Mouse (Mus musculus): Measurements from ENCODE around the gene Vmn1r180. TPM values are rescaled to one million over a fixed set of nuclear protein-coding genes. Genes with fewer than 3 reads are reported as not detected.

Gene Vmn1r180
- not detected in 2 replicates for polyA plus RNA-seq (2012; rRNA removed)

GRCm38 (mm10) chr7:23950332-23950731 is at the start of gene Vmn1r180:
Gene Vmn1r180 (plus strand): TSS chr7:23950632.

GRCm38 (mm10) chr7:23926678-23927077 is 23.8 kb upstream of the Vmn1r180 start, which contains the start of gene Vmn1r179:
Gene Vmn1r179 (plus strand): TSS chr7:23926978.

DNA sequence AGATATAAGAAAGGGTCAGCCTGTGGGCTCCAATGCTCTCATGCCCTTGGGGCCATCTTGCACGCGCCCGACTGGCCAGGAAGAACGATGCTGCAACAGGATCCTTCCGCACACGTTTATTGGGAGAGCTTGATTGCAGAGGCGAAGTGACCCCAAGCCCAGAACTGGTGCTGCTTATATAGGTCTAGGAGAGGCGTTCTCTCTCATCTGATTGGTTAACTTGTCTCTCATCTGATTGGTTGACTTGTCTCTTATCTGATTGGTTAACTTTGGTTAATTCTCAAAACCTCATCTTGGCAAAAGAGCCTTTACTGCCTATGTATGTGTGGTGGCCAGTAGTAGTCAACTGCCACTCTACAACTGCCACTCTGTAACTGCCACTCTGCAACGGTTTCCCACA is 23.9 kb downstream of the Vmn1r180 start, which contains the start of gene Vmn1r181:
Gene Vmn1r181 (plus strand): TSS at position 301 of the 400 bp plus-strand sequence.

GRCm38 (mm10) chr7:24001391-24001790 is 51.0 kb downstream of the Vmn1r180 start, which contains the start of gene V1rd19:
Gene V1rd19 (plus strand): TSS chr7:24001691.

Other genes starting within 250 kb of the Vmn1r180 start
- not detected in 2 replicates for gene Vmn1r173, start 249.9 kb upstream of the Vmn1r180 start, polyA plus RNA-seq (2012; rRNA removed)
- not detected in 2 replicates for gene Vmn1r174, start 198.4 kb upstream of the Vmn1r180 start, polyA plus RNA-seq (2012; rRNA removed)
- gene Vmn1r175, start 140.0 kb upstream of the Vmn1r180 start, polyA plus RNA-seq (2012; rRNA removed) = not detected in 2 replicates
- gene Vmn1r176, start 113.3 kb upstream of the Vmn1r180 start, polyA plus RNA-seq (2012; rRNA removed) = not detected in 2 replicates
- gene Vmn1r177, start 84.2 kb upstream of the Vmn1r180 start, polyA plus RNA-seq (2012; rRNA removed) = not detected in 2 replicates
- gene Vmn1r178, start 58.6 kb upstream of the Vmn1r180 start, polyA plus RNA-seq (2012; rRNA removed) = not detected in 2 replicates
- gene Vmn1r179, start 23.7 kb upstream of the Vmn1r180 start, polyA plus RNA-seq (2012; rRNA removed) = not detected in 2 replicates
- not detected in 2 replicates for gene Vmn1r181, start 24.0 kb downstream of the Vmn1r180 start, polyA plus RNA-seq (2012; rRNA removed)
- not detected in 2 replicates for gene V1rd19, start 51.1 kb downstream of the Vmn1r180 start, polyA plus RNA-seq (2012; rRNA removed)
- gene Vmn1r183, start 102.6 kb downstream of the Vmn1r180 start, polyA plus RNA-seq (2012; rRNA removed) = not detected in 2 replicates
- gene Zfp180, start 131.3 kb downstream of the Vmn1r180 start, polyA plus RNA-seq (2012; rRNA removed) = 17.2 and 18.5 TPM in 2 replicates
- 2.7 TPM in 2 replicates for gene Zfp112, start 161.7 kb downstream of the Vmn1r180 start, polyA plus RNA-seq (2012; rRNA removed)
- gene Zfp235, start 183.5 kb downstream of the Vmn1r180 start, polyA plus RNA-seq (2012; rRNA removed) = 6.5 and 8.0 TPM in 2 replicates
- 0.72 and 0.81 TPM in 2 replicates for gene Zfp114, start 224.4 kb downstream of the Vmn1r180 start, polyA plus RNA-seq (2012; rRNA removed)

Data from ovary, adult 2 months (tissue).